In genomic region chr13:51697897-51698296, GRCm38 (mm10) we compare ENCODE assay signal across 17 mouse cellular contexts. TPM values are rescaled to one million over a fixed set of nuclear protein-coding genes. Genes with fewer than 3 reads are reported as not detected.
DNase-seq lines count a peak whose midpoint lies in the region; ATAC-seq and TF ChIP-seq lines count a peak whose summit lies in the region.
"Had no signal": no experiment of that assay in that cellular context is flagged by ENCODE, and none has a peak within 500 bp of the region (broad histone marks: within the 10 kb centered on the region; RNA-seq: fewer than 3 reads in every experiment).

No protein-coding gene starts in this region.

- TF ChIP-seq CTCF in liver, postnatal 0 days (IDR thresholded peaks at IDR 0.05; ENCODE audit: low read depth) = no peak
- no peak for TF ChIP-seq CTCF in liver, embryonic 14.5 days (IDR thresholded peaks at IDR 0.05; ENCODE audit: low read depth)
- no peak for TF ChIP-seq CTCF in stomach, postnatal 0 days (IDR thresholded peaks at IDR 0.05; ENCODE audit: low read depth)

- ATAC-seq in liver, embryonic 11.5 days (replicated peaks; ENCODE audit: low FRiP score) = no peak; the same call in 1 of the 2 replicates
- ATAC-seq in liver, postnatal 0 days = no peak
- ATAC-seq in liver, embryonic 14.5 days (ENCODE audit: insufficient read depth) = peak; percentile 54; the same call in 1 of the 2 replicates
- ATAC-seq in stomach, postnatal 0 days (ENCODE audit: low FRiP score, low TSS enrichment) = 0 out of 2 replicates have a peak, but pooled peaks have one; percentile 3
- ATAC-seq: forebrain, embryonic 14.5 days; midbrain, embryonic 16.5 days had no signal

- H3K4me2 ChIP-seq in liver, embryonic 11.5 days = peak overlapping the region; percentile 16
- H3K4me2 ChIP-seq in liver, postnatal 0 days (ENCODE audit: low read depth, low read length) = no peak overlapping the region
- peak overlapping the region; percentile 15; the same call in 1 of the 2 replicates for H3K4me2 ChIP-seq in liver, embryonic 14.5 days (ENCODE audit: low read depth)
- no peak overlapping the region for H3K4me2 ChIP-seq in stomach, postnatal 0 days (replicated peaks; ENCODE audit: low read depth)

- H3K4me3 ChIP-seq in heart, embryonic 10.5 days = no peak overlapping the region
- H3K4me3 ChIP-seq in liver, embryonic 11.5 days (ENCODE audit: low read depth, low read length) = no peak overlapping the region
- H3K4me3 ChIP-seq in liver, postnatal 0 days (ENCODE audit: low read depth, low read length) = no peak overlapping the region
- H3K4me3 ChIP-seq in liver, embryonic 14.5 days (ENCODE audit: insufficient read depth in 1 of 2, low read depth in 2 of 2, low read length in 2 of 2) = no peak overlapping the region
- no peak overlapping the region for H3K4me3 ChIP-seq in stomach, postnatal 0 days (ENCODE audit: low read depth, low read length)
- H3K4me3 ChIP-seq: erythroblast, embryonic 14.5 days; megakaryocyte, embryonic 14.5 days had no signal

- H3K27me3 ChIP-seq in heart, embryonic 10.5 days (ENCODE audit: insufficient read depth, poor library complexity, severe bottlenecking) = no peaks in the 10 kb centered on the region
- H3K27me3 ChIP-seq in liver, embryonic 11.5 days (replicated peaks; ENCODE audit: control insufficient read depth, insufficient read depth, low read length) = no peaks in the 10 kb centered on the region
- no peaks in the 10 kb centered on the region for H3K27me3 ChIP-seq in liver, postnatal 0 days (ENCODE audit: insufficient read depth, low read length)
- no peaks in the 10 kb centered on the region for H3K27me3 ChIP-seq in liver, embryonic 14.5 days (ENCODE audit: control insufficient read depth, insufficient read depth, low read length)
- H3K27me3 ChIP-seq in stomach, postnatal 0 days (ENCODE audit: control insufficient read depth, insufficient read depth, low read length) = no peaks in the 10 kb centered on the region
- H3K27me3 ChIP-seq: megakaryocyte, embryonic 14.5 days had no signal

- WGBS in heart, embryonic 10.5 days = 58% methylated on average over 4 of the region's 4 CpGs
- WGBS in liver, embryonic 11.5 days = 71% methylated on average over 4 of the region's 4 CpGs
- WGBS in liver, postnatal 0 days (ENCODE audit: insufficient replicate concordance) = 48% methylated on average over 4 of the region's 4 CpGs
- 44% methylated on average over 4 of the region's 4 CpGs for WGBS in liver, embryonic 14.5 days (ENCODE audit: insufficient replicate concordance)
- WGBS in stomach, postnatal 0 days = 56% methylated on average over 4 of the region's 4 CpGs

- no peak for TF ChIP-seq EP300 in liver, postnatal 0 days (IDR thresholded peaks at IDR 0.05; ENCODE audit: low read depth)
- no peak for TF ChIP-seq EP300 in liver, embryonic 14.5 days (IDR thresholded peaks at IDR 0.05; ENCODE audit: low read depth)
- TF ChIP-seq EP300 in stomach, postnatal 0 days (optimal IDR thresholded peaks at IDR 0.05) = no peak

- no peak for DNase-seq in heart, embryonic 10.5 days (ENCODE audit: low spot score)
- no peak for DNase-seq in heart, postnatal 14 days
- DNase-seq in liver, embryonic 11.5 days (ENCODE audit: low spot score) = no peak
- DNase-seq in liver, postnatal 0 days = no peak
- no peak for DNase-seq in liver, embryonic 14.5 days (ENCODE audit: low read depth in 3 of 3, low spot score in 3 of 3)
- DNase-seq in stomach, postnatal 0 days (ENCODE audit: low spot score) = no peak
- DNase-seq in layer of hippocampus, postnatal 14 days (ENCODE audit: low spot score in 2 of 2) = no peak
- DNase-seq: B cell, adult 2 months; cerebellum, adult 18-20 months; kidney, adult 8-10 months; kidney, postnatal 14 days; lung, postnatal 14 days; retina, postnatal 1 day had no signal

- intact Hi-C loops in heart, postnatal 14 days (cut with DNase I) = no loop called here

- H3K4me1 ChIP-seq in heart, embryonic 10.5 days = peaks cover 16% of the 10 kb centered on the region; the same call in 1 of the 2 replicates
- peaks cover 21% of the 10 kb centered on the region for H3K4me1 ChIP-seq in liver, embryonic 11.5 days (replicated peaks; ENCODE audit: control insufficient read depth, insufficient read depth, low read length)
- H3K4me1 ChIP-seq in liver, postnatal 0 days (ENCODE audit: insufficient read depth) = no peaks in the 10 kb centered on the region
- H3K4me1 ChIP-seq in liver, embryonic 14.5 days (replicated peaks; ENCODE audit: control insufficient read depth in 2 of 2, insufficient read depth in 2 of 2, low read length in 1 of 2) = peaks cover 14 to 22% of the 10 kb centered on the region in 2 experiments
- no peaks in the 10 kb centered on the region for H3K4me1 ChIP-seq in stomach, postnatal 0 days (replicated peaks; ENCODE audit: control insufficient read depth, insufficient read depth)

- H3K27ac ChIP-seq in heart, embryonic 10.5 days = peak overlapping the region; percentile 57; the same call in 1 of the 2 replicates
- peak overlapping the region; percentile 30; the same call in 1 of the 2 replicates for H3K27ac ChIP-seq in liver, embryonic 11.5 days (ENCODE audit: low read depth, low read length)
- H3K27ac ChIP-seq in liver, postnatal 0 days (ENCODE audit: low read depth) = no peak overlapping the region
- H3K27ac ChIP-seq in liver, embryonic 14.5 days = peak overlapping the region; percentile 39; the same call in 1 of the 2 replicates
- no peak overlapping the region for H3K27ac ChIP-seq in stomach, postnatal 0 days (replicated peaks)

- peaks cover 12% of the 10 kb centered on the region; the same call in 1 of the 2 replicates for H3K36me3 ChIP-seq in heart, embryonic 10.5 days
- H3K36me3 ChIP-seq in liver, embryonic 11.5 days (ENCODE audit: control insufficient read depth, insufficient read depth, low read length) = 0 out of 2 replicates have a peak, but pooled peaks cover 4% of the 10 kb centered on the region
- peaks cover 7% of the 10 kb centered on the region; the same call in 1 of the 2 replicates for H3K36me3 ChIP-seq in liver, postnatal 0 days (replicated peaks; ENCODE audit: insufficient read depth, low read length)
- no peaks in the 10 kb centered on the region for H3K36me3 ChIP-seq in liver, embryonic 14.5 days (replicated peaks; ENCODE audit: control insufficient read depth, insufficient read depth, low read depth)
- H3K36me3 ChIP-seq in stomach, postnatal 0 days (ENCODE audit: control insufficient read depth, insufficient read depth, low read length) = no peaks in the 10 kb centered on the region; the same call in 1 of the 2 replicates

- H3K9ac ChIP-seq in liver, embryonic 11.5 days (ENCODE audit: low read depth, low read length) = no peak overlapping the region
- no peak overlapping the region for H3K9ac ChIP-seq in liver, postnatal 0 days (replicated peaks)
- H3K9ac ChIP-seq in liver, embryonic 14.5 days (replicated peaks) = no peak overlapping the region; the same call in 1 of the 2 replicates
- H3K9ac ChIP-seq in stomach, postnatal 0 days (ENCODE audit: low read length) = no peak overlapping the region

- H3K9me3 ChIP-seq in heart, embryonic 10.5 days = no peaks in the 10 kb centered on the region
- H3K9me3 ChIP-seq in liver, embryonic 11.5 days (ENCODE audit: control insufficient read depth, low read length) = no peaks in the 10 kb centered on the region
- H3K9me3 ChIP-seq in liver, postnatal 0 days (ENCODE audit: low read length) = no peaks in the 10 kb centered on the region
- no peaks in the 10 kb centered on the region for H3K9me3 ChIP-seq in liver, embryonic 14.5 days (ENCODE audit: control insufficient read depth, low read length)
- H3K9me3 ChIP-seq in stomach, postnatal 0 days (ENCODE audit: control insufficient read depth, low read length) = no peaks in the 10 kb centered on the region
- H3K9me3 ChIP-seq: megakaryocyte, embryonic 14.5 days had no signal

RNA-seq across cellular contexts. Expression of gene Secisbp2, which starts 46.4 kb away (rescaled TPM):
- polyA plus RNA-seq in heart, embryonic 10.5 days (2016; fragmentation: Nextera tagmentation; extraction: Ambion mirVana) = 25.6 and 32.1 TPM in 2 replicates
- 10 to 100 TPM; 18.3 to 20.6 TPM for total RNA-seq in heart, postnatal 14 days (2021)
- polyA plus RNA-seq in liver, embryonic 11.5 days (2014; fragmentation: Nextera tagmentation; extraction: Ambion mirVana) = 28.3 and 36.1 TPM in 2 replicates
- 11.1 and 12.2 TPM in 2 replicates for polyA plus RNA-seq in liver, postnatal 0 days (2015; fragmentation: Nextera tagmentation; extraction: Ambion mirVana)
- 8.5 and 12.2 TPM in 2 replicates for polyA plus RNA-seq in liver, embryonic 14.5 days (2012; rRNA removed)
- 11.8 and 12.5 TPM in 2 replicates for polyA plus RNA-seq in liver, embryonic 14.5 days (2014; fragmentation: Nextera tagmentation; extraction: Ambion mirVana)
- polyA plus RNA-seq in stomach, postnatal 0 days (2015; fragmentation: Nextera tagmentation; extraction: Ambion mirVana) = 21.2 and 21.4 TPM in 2 replicates
- 10 to 100 TPM; 16.6 to 18.8 TPM for total RNA-seq in layer of hippocampus, postnatal 14 days (2021)

RNA-seq across cellular contexts. Expression of gene Cks2, which starts 52.9 kb away (rescaled TPM):
- polyA plus RNA-seq in heart, embryonic 10.5 days (2016; fragmentation: Nextera tagmentation; extraction: Ambion mirVana) = 248 and 312 TPM in 2 replicates
- total RNA-seq in heart, postnatal 14 days (2021) = 10 to 100 TPM in 1 of 2 experiments, 1 to 10 TPM in 1; 7.1 to 13.9 TPM
- 587 and 614 TPM in 2 replicates for polyA plus RNA-seq in liver, embryonic 11.5 days (2014; fragmentation: Nextera tagmentation; extraction: Ambion mirVana)
- 278 and 292 TPM in 2 replicates for polyA plus RNA-seq in liver, postnatal 0 days (2015; fragmentation: Nextera tagmentation; extraction: Ambion mirVana)
- polyA plus RNA-seq in liver, embryonic 14.5 days (2012; rRNA removed) = 241 and 279 TPM in 2 replicates
- polyA plus RNA-seq in liver, embryonic 14.5 days (2014; fragmentation: Nextera tagmentation; extraction: Ambion mirVana) = 487 and 490 TPM in 2 replicates
- 97.1 and 128 TPM in 2 replicates for polyA plus RNA-seq in stomach, postnatal 0 days (2015; fragmentation: Nextera tagmentation; extraction: Ambion mirVana)
- total RNA-seq in layer of hippocampus, postnatal 14 days (2021) = 1 to 10 TPM; 4.3 to 4.7 TPM

Comparison
In these comparisons a context has a peak if more than half of its experiments do, and no peak if none do; other contexts are left out.
1. H3K27ac ChIP-seq: peak in heart, embryonic 10.5 days (single experiment), liver, embryonic 11.5 days (single experiment) and liver, embryonic 14.5 days (single experiment); none in liver, postnatal 0 days (single experiment) and stomach, postnatal 0 days (single experiment).
2. ATAC-seq: peak in liver, embryonic 14.5 days (single experiment) and stomach, postnatal 0 days (single experiment); none in liver, embryonic 11.5 days (single experiment) and liver, postnatal 0 days (single experiment).
3. H3K4me2 ChIP-seq: peak in liver, embryonic 11.5 days (single experiment) and liver, embryonic 14.5 days (single experiment); none in liver, postnatal 0 days (single experiment) and stomach, postnatal 0 days (single experiment).